23 mouse cellular contexts compared by ENCODE assay signal in genomic region chr13:110814066-110814465, GRCm38 (mm10).
DNase-seq lines count a peak whose midpoint lies in the region; ATAC-seq and TF ChIP-seq lines count a peak whose summit lies in the region.
"Had no signal": no experiment of that assay in that cellular context is flagged by ENCODE, and none has a peak within 500 bp of the region (broad histone marks: within the 10 kb centered on the region; RNA-seq: fewer than 3 reads in every experiment).

No protein-coding gene starts in this region.

- no peak overlapping the region for H3K4me3 ChIP-seq in hindbrain, postnatal 0 days (ENCODE audit: low read length)
- H3K4me3 ChIP-seq in hindbrain, embryonic 10.5 days: no peak overlapping the region
- H3K4me3 ChIP-seq: embryonic facial prominence, embryonic 10.5 days; forebrain, embryonic 13.5 days; heart, adult 2 months; heart, embryonic 15.5 days; hindbrain, embryonic 15.5 days had no signal

- peak; percentile 32 for DNase-seq in hindbrain, postnatal 0 days (ENCODE audit: low spot score)
- DNase-seq in hindbrain, embryonic 10.5 days (ENCODE audit: low spot score): no peak
- DNase-seq in brain, adult 2 months (ENCODE audit: low read depth, low spot score): peak; percentile 64
- peak; percentile 2 for DNase-seq in cerebellum, adult 11 months
- DNase-seq in cerebellum, adult 9-10 months: peak; percentile 43
- no peak for DNase-seq in kidney, postnatal 4 days
- DNase-seq in adrenal gland, adult 8-10 months: no peak
- DNase-seq: adrenal gland, adult 2 months; adrenal gland, postnatal 36 days; gastrocnemius, postnatal 14 days; heart, adult 2 months; kidney, adult 8-10 months had no signal

- no peaks in the 10 kb centered on the region for H3K36me3 ChIP-seq in hindbrain, postnatal 0 days (ENCODE audit: insufficient read depth, low read length)
- no peaks in the 10 kb centered on the region for H3K36me3 ChIP-seq in hindbrain, embryonic 10.5 days
- H3K36me3 ChIP-seq: embryonic facial prominence, embryonic 10.5 days; heart, embryonic 15.5 days; hindbrain, embryonic 15.5 days had no signal

- H3K9ac ChIP-seq in hindbrain, postnatal 0 days (replicated peaks; ENCODE audit: low read length): no peak overlapping the region
- H3K9ac ChIP-seq: forebrain, embryonic 13.5 days; heart, embryonic 15.5 days; hindbrain, embryonic 15.5 days had no signal

- whole genome bisulfite sequencing in hindbrain, postnatal 0 days: 60% methylated on average over 1 of the region's 1 CpGs
- 74% methylated on average over 1 of the region's 1 CpGs for WGBS in hindbrain, embryonic 10.5 days

- no peak for ATAC-seq in hindbrain, postnatal 0 days
- no peak for ATAC-seq in frontal cortex, adult (ENCODE audit: low TSS enrichment)
- ATAC-seq: activated CD4-positive, CD25-positive, alpha-beta regulatory T cell, adult 4 months; forebrain, embryonic 13.5 days; inflammation-experienced regulatory T-cells, adult 6 months; intestine, postnatal 0 days; Patski had no signal

- H3K4me1 ChIP-seq in hindbrain, postnatal 0 days (ENCODE audit: insufficient read depth, low read length): no peaks in the 10 kb centered on the region
- peaks cover 3% of the 10 kb centered on the region; the same call in 1 of the 2 replicates for H3K4me1 ChIP-seq in hindbrain, embryonic 10.5 days (replicated peaks)
- H3K4me1 ChIP-seq: heart, embryonic 15.5 days; hindbrain, embryonic 15.5 days had no signal

- H3K9me3 ChIP-seq in hindbrain, postnatal 0 days (ENCODE audit: low read length): no peaks in the 10 kb centered on the region
- no peaks in the 10 kb centered on the region for H3K9me3 ChIP-seq in hindbrain, embryonic 10.5 days
- H3K9me3 ChIP-seq: embryonic facial prominence, embryonic 10.5 days; forebrain, embryonic 13.5 days; heart, embryonic 15.5 days; hindbrain, embryonic 15.5 days had no signal

- H3K27me3 ChIP-seq in hindbrain, postnatal 0 days (ENCODE audit: insufficient read depth, low read length): no peaks in the 10 kb centered on the region
- H3K27me3 ChIP-seq in hindbrain, embryonic 10.5 days (ENCODE audit: insufficient read depth, poor library complexity, severe bottlenecking): no peaks in the 10 kb centered on the region
- H3K27me3 ChIP-seq: CH12.LX; forebrain, embryonic 13.5 days; heart, embryonic 15.5 days; hindbrain, embryonic 15.5 days; Patski had no signal

- no peak overlapping the region for H3K27ac ChIP-seq in hindbrain, postnatal 0 days
- no peak overlapping the region for H3K27ac ChIP-seq in hindbrain, embryonic 10.5 days
- H3K27ac ChIP-seq: embryonic facial prominence, embryonic 10.5 days; forebrain, embryonic 13.5 days; heart, adult 2 months; heart, embryonic 15.5 days; hindbrain, embryonic 15.5 days had no signal

- no peak overlapping the region for H3K4me2 ChIP-seq in hindbrain, postnatal 0 days (ENCODE audit: low read depth, low read length)
- H3K4me2 ChIP-seq: forebrain, embryonic 13.5 days; heart, embryonic 11.5 days; heart, embryonic 15.5 days; hindbrain, embryonic 15.5 days had no signal

- TF ChIP-seq CTCF in hindbrain, postnatal 0 days (IDR thresholded peaks at IDR 0.05; ENCODE audit: low read depth): no peak

Comparison
In these comparisons a context has a peak if more than half of its experiments do, and no peak if none do; other contexts are left out.
1. DNase-seq: peak in hindbrain, postnatal 0 days (single experiment), brain, adult 2 months (single experiment), cerebellum, adult 11 months (single experiment) and cerebellum, adult 9-10 months (single experiment); none in hindbrain, embryonic 10.5 days (single experiment), kidney, postnatal 4 days (0 of 2) and adrenal gland, adult 8-10 months (single experiment).